Mouse (Mus musculus) kidney, embryonic 14.5 days (tissue): ENCODE measurements around the gene Bsdc1. TPM values are rescaled to one million over a fixed set of nuclear protein-coding genes. Genes with fewer than 3 reads are reported as not detected.
"Not testable (repeated sequence)": the region's sequence is repeated elsewhere in the genome, so short reads cannot be mapped to it uniquely, and the experiment has no call there.

Source experiments
- ATAC-seq: fragments of 200-750 bp; cut with Nextera tagmentation; 2 replicates; pipeline ENCODE4 v1.8.0; 2017; ENCODE audit warnings: moderate number of reproducible peaks, mild to moderate bottlenecking, moderate TSS enrichment, moderate library complexity; ENCODE audit not compliant: low FRiP score, low TSS enrichment
- H3K27ac ChIP-seq: fragments of 300-500 bp; sonication (generic); 2 replicates; pipeline ENCODE4 v1.5.1; 2014; ENCODE audit warnings: low read depth, mild to moderate bottlenecking, low read length, moderate library complexity, mixed read lengths
- H3K27me3 ChIP-seq: fragments of 300-500 bp; sonication (generic); 2 replicates; pipeline ENCODE4 v1.6.1; 2014; ENCODE audit warnings: mild to moderate bottlenecking, low read length; ENCODE audit not compliant: control insufficient read depth, insufficient read depth
- H3K36me3 ChIP-seq: fragments of 300-500 bp; sonication (generic); 2 replicates; pipeline ENCODE4 v1.6.1; 2014; ENCODE audit warnings: low read length, mixed read lengths; ENCODE audit not compliant: control insufficient read depth, insufficient read depth
- H3K4me1 ChIP-seq: fragments of 300-500 bp; sonication (generic); 2 replicates; pipeline ENCODE4 v1.6.1; 2014; ENCODE audit warnings: low read length, mixed read lengths; ENCODE audit not compliant: control insufficient read depth, insufficient read depth
- H3K4me2 ChIP-seq: fragments of 300-500 bp; sonication (generic); replicated peaks from 2 replicates; pipeline ENCODE4 v1.6.1; 2014; ENCODE audit warnings: low read depth, mild to moderate bottlenecking, low read length
- H3K4me3 ChIP-seq: fragments of 300-500 bp; sonication (generic); 2 replicates; pipeline ENCODE4 v1.5.1; 2014; ENCODE audit warnings: mild to moderate bottlenecking, low read length
- H3K9ac ChIP-seq: fragments of 300-500 bp; sonication (generic); 2 replicates; pipeline ENCODE4 v1.6.1; 2014; ENCODE audit warnings: low read depth, mild to moderate bottlenecking, low read length, moderate library complexity
- H3K9me3 ChIP-seq: fragments of 300-500 bp; sonication (generic); 2 replicates; pipeline ENCODE4 v1.6.1; 2016; ENCODE audit warnings: low read length; ENCODE audit not compliant: control insufficient read depth
- WGBS: fragments of 180-500 bp; shearing (Covaris S2); extraction: QIAGEN DNeasy Blood & Tissue Kit; methylation state at CpG from one replicate; pipeline ENCODE4 v1.1.7; 2014; 5-methylcytosine and 5-hydroxymethylcytosine counted together
- polyA plus RNA-seq: library from polyadenylated mRNA; unstranded; fragments of >200 nt; fragmentation: Nextera tagmentation; extraction: Ambion mirVana; gene quantifications from 2 replicates; pipeline ENCODE4 v1.2.1, GENCODE M21; 2014

Bsdc1 gene
- polyA plus RNA-seq, 1 experiment from 2014 or later = 23.3 TPM

DNA sequence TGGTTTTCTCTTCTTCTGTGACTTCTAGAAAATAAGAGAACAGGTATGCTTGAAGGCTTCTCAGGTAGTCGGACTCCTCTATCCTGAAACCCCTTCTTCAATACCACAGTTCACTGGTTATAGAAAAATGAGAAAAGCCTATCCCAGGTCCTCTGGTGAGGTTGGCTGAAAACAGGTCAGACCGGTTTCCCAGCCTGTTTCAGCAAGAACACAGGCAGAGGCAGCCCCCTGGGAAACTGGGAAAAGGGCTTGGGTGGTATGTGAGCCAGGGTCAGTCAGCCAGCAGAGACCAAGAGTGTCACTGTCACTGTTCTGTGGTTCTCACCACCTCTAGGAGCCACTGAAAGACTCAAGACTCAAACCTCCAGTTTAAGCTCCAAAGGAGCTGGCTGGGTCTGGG, 55.5 kb downstream of the Bsdc1 start:
- WGBS = 43% methylated on average over 2 of the region's 2 CpGs
- Histone ChIP-seq H3K27me3 (no peaks in the 10 kb centered on the region), H3K27ac (peak overlapping the region; percentile 69; the same call in 1 of the 2 replicates), H3K4me1 (peaks cover 6% of the 10 kb centered on the region), H3K4me3 (no peak overlapping the region), H3K9ac (no peak overlapping the region), H3K4me2 (no peak overlapping the region; the same call in 1 of the 2 replicates), H3K36me3 (peaks cover 61% of the 10 kb centered on the region), H3K9me3 (no peaks in the 10 kb centered on the region)
- ATAC-seq = no peak

GRCm38 (mm10) chr4:129518519-129518918, 57.1 kb downstream of the Bsdc1 start:
- Histone ChIP-seq H3K36me3 (peaks cover 77% of the 10 kb centered on the region), H3K4me2 (no peak overlapping the region), H3K4me1 (peaks cover 2% of the 10 kb centered on the region), H3K27me3 (no peaks in the 10 kb centered on the region), H3K9me3 (no peaks in the 10 kb centered on the region), H3K27ac (no peak overlapping the region), H3K9ac (no peak overlapping the region), H3K4me3 (no peak overlapping the region)
- ATAC-seq = no peak
- WGBS = 83% methylated on average over 6 of the region's 8 CpGs

DNA sequence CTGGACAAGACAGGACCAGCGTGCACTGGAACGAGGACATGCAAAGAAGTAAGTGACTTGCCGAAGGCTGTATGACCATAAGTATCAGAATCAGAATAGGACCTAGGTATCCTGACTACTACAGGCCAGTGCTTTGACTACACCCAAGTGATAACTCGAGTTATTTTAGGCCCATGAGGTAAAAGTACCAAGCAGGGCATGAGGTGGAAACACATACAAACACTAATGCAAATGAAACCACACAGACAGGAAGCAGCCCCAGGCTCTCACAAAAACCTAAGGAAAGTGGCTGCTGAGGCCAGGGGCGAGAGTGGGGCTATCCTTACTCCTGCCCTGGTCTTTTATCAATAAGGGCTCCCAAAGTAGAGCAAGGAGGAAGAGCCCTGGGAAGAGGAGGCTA, 64.0 kb downstream of the Bsdc1 start:
- Histone ChIP-seq H3K27me3 (no peaks in the 10 kb centered on the region), H3K4me3 (no peak overlapping the region), H3K4me2 (no peak overlapping the region), H3K27ac (no peak overlapping the region), H3K9me3 (no peaks in the 10 kb centered on the region), H3K36me3 (peaks cover 86% of the 10 kb centered on the region), H3K9ac (no peak overlapping the region), H3K4me1 (no peaks in the 10 kb centered on the region)
- ATAC-seq = no peak
- WGBS = 89% methylated on average over 5 of the region's 5 CpGs

DNA sequence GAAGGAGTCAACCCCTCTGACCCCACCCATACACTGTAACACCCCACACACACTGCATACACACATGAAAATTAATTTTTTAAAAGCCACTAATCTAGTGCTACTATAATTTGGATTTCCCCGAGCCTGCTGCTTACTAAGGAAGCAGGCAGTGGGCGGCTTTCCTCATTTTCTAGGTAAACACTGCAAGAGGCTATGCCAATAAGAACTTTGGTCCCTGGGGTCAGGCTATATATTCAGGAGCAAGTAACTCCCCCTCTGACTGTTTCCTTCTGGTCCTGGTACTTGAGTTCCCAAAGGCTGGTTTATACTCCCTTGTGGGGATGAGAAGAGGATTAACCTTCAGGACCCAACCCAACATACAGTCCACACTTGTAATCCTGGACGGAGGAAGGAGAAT, 64.5 kb downstream of the Bsdc1 start:
- WGBS = 52% methylated on average over 3 of the region's 3 CpGs
- Histone ChIP-seq H3K4me2 (no peak overlapping the region), H3K36me3 (peaks cover 87% of the 10 kb centered on the region), H3K27me3 (no peaks in the 10 kb centered on the region), H3K4me1 (no peaks in the 10 kb centered on the region), H3K9me3 (no peaks in the 10 kb centered on the region), H3K27ac (no peak overlapping the region), H3K4me3 (no peak overlapping the region), H3K9ac (no peak overlapping the region)
- ATAC-seq = no peak

DNA sequence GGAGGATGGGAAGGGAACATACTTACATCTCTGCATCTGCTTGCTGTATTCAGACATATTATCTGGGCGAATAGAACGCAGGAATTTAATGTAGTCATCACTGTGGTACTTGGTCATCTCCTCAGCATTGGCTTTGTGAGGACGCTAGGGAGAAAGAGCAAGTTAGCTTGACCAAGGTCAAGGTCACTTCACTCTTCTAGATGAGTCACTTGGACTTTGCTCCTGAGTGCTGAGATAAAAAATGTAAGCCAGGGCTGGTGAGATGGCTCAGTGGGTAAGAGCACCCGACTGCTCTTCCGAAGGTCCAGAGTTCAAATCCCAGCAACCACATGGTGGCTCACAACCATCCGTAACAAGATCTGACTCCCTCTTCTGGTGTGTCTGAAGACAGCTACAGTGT, 67.5 kb downstream of the Bsdc1 start:
- WGBS = 97% methylated on average over 5 of the region's 6 CpGs
- not testable (repeated sequence) for H3K4me1 ChIP-seq, H3K27ac ChIP-seq, H3K9ac ChIP-seq, H3K9me3 ChIP-seq, H3K27me3 ChIP-seq, H3K4me3 ChIP-seq, H3K4me2 ChIP-seq, ATAC-seq
- H3K36me3 ChIP-seq = peaks cover 82% of the 10 kb centered on the region

Other genes starting within 250 kb of the Bsdc1 start
- gene C77080, start 200.2 kb upstream of the Bsdc1 start, polyA plus RNA-seq = 7.3 and 7.8 TPM in 2 replicates
- 0.63 and 0.84 TPM in 2 replicates for gene Sync, start 174.0 kb upstream of the Bsdc1 start, polyA plus RNA-seq
- gene Rbbp4, start 126.2 kb upstream of the Bsdc1 start, polyA plus RNA-seq = 421 and 437 TPM in 2 replicates
- 50.2 and 70.1 TPM in 2 replicates for gene Zbtb8os, start 125.9 kb upstream of the Bsdc1 start, polyA plus RNA-seq
- 7.9 and 13.3 TPM in 2 replicates for gene Zbtb8a, start 83.5 kb upstream of the Bsdc1 start, polyA plus RNA-seq
- 2.3 and 3.1 TPM in 2 replicates for gene Zbtb8b, start 20.7 kb upstream of the Bsdc1 start, polyA plus RNA-seq
- gene Tssk3, start 29.4 kb downstream of the Bsdc1 start, polyA plus RNA-seq = not detected in 2 replicates
- gene Fam229a, start 29.6 kb downstream of the Bsdc1 start, polyA plus RNA-seq = 0.39 TPM in 1 of 2 replicates, not detected in the other
- 823 and 993 TPM in 2 replicates for gene Marcksl1, start 52.0 kb downstream of the Bsdc1 start, polyA plus RNA-seq
- gene Hdac1, start 81.1 kb downstream of the Bsdc1 start, polyA plus RNA-seq = 245 and 265 TPM in 2 replicates
- gene Lck, start 112.1 kb downstream of the Bsdc1 start, polyA plus RNA-seq = 11.4 and 14.1 TPM in 2 replicates
- 17.7 and 19.7 TPM in 2 replicates for gene Fam167b, start 117.0 kb downstream of the Bsdc1 start, polyA plus RNA-seq
- 340 and 401 TPM in 2 replicates for gene Eif3i, start 139.1 kb downstream of the Bsdc1 start, polyA plus RNA-seq
- 213 and 219 TPM in 2 replicates for gene Tmem234, start 139.1 kb downstream of the Bsdc1 start, polyA plus RNA-seq
- gene Dcdc2b, start 152.7 kb downstream of the Bsdc1 start, polyA plus RNA-seq = 1.9 and 2.0 TPM in 2 replicates
- gene Iqcc, start 157.5 kb downstream of the Bsdc1 start, polyA plus RNA-seq = 30.1 and 30.6 TPM in 2 replicates
- gene Ccdc28b, start 162.4 kb downstream of the Bsdc1 start, polyA plus RNA-seq = 48.6 and 56.0 TPM in 2 replicates
- gene Txlna, start 179.5 kb downstream of the Bsdc1 start, polyA plus RNA-seq = 44.9 and 103 TPM in 2 replicates
- 13.2 and 14.7 TPM in 2 replicates for gene Kpna6, start 211.2 kb downstream of the Bsdc1 start, polyA plus RNA-seq
- 27.2 and 49.0 TPM in 2 replicates for gene Tmem39b, start 235.3 kb downstream of the Bsdc1 start, polyA plus RNA-seq